Mouse (Mus musculus) naive thymus-derived CD4-positive, alpha-beta T cell, adult 5 months (primary cell): ENCODE results near the gene Olfr183. TPM values are rescaled to one million over a fixed set of nuclear protein-coding genes. Genes with fewer than 3 reads are reported as not detected.

ENCODE experiments used
- polyA plus RNA-seq: library from polyadenylated mRNA; unstranded; fragments of 100-300 nt; shearing (Covaris generic); gene quantifications from one replicate; pipeline ENCODE4 v1.2.1, GENCODE M21; 2017

The Olfr183 gene
- 0.15 TPM for polyA plus RNA-seq

GRCm38 (mm10) chr16:58995057-58995456, at the start of gene Olfr183:
Gene Olfr183 (plus strand): TSS chr16:58995357.

GRCm38 (mm10) chr16:59030191-59030590, 35.0 kb downstream of the Olfr183 start, which contains the start of gene Olfr186:
Gene Olfr186 (minus strand): TSS chr16:59030291.

GRCm38 (mm10) chr16:59039710-59040109, 44.6 kb downstream of the Olfr183 start, which contains the start of gene Olfr187:
Gene Olfr187 (minus strand): TSS chr16:59039767.

Other genes with a start within 250 kb of the Olfr183 start
- not detected for gene Olfr172, start 232.2 kb upstream of the Olfr183 start, polyA plus RNA-seq
- 0.29 TPM for gene Olfr173, start 195.1 kb upstream of the Olfr183 start, polyA plus RNA-seq
- not detected for gene Olfr175-ps1, start 168.6 kb upstream of the Olfr183 start, polyA plus RNA-seq
- not detected for gene Olfr177, start 120.6 kb upstream of the Olfr183 start, polyA plus RNA-seq
- not detected for gene Olfr178, start 103.3 kb upstream of the Olfr183 start, polyA plus RNA-seq
- gene Olfr181, start 66.6 kb upstream of the Olfr183 start, polyA plus RNA-seq: not detected
- gene Olfr180, start 66.0 kb upstream of the Olfr183 start, polyA plus RNA-seq: not detected
- not detected for gene Olfr186, start 34.9 kb downstream of the Olfr183 start, polyA plus RNA-seq
- gene Olfr187, start 44.4 kb downstream of the Olfr183 start, polyA plus RNA-seq: not detected
- gene Olfr190, start 82.6 kb downstream of the Olfr183 start, polyA plus RNA-seq: 0.15 TPM
- gene Olfr191, start 94.5 kb downstream of the Olfr183 start, polyA plus RNA-seq: not detected
- gene Olfr193, start 116.5 kb downstream of the Olfr183 start, polyA plus RNA-seq: not detected
- gene Olfr194, start 125.7 kb downstream of the Olfr183 start, polyA plus RNA-seq: not detected
- gene Olfr195, start 151.7 kb downstream of the Olfr183 start, polyA plus RNA-seq: not detected
- gene Olfr196, start 175.1 kb downstream of the Olfr183 start, polyA plus RNA-seq: 0.67 TPM
- not detected for gene Olfr198, start 208.2 kb downstream of the Olfr183 start, polyA plus RNA-seq
- gene Olfr199, start 224.4 kb downstream of the Olfr183 start, polyA plus RNA-seq: not detected